Mouse (Mus musculus): ENCODE measurements around the gene Hdac10. TPM values are rescaled to one million over a fixed set of nuclear protein-coding genes. Genes with fewer than 3 reads are reported as not detected.

Hdac10 gene
- polyA plus RNA-seq, 1 experiment from 2014 or later = 22.7 TPM

DNA sequence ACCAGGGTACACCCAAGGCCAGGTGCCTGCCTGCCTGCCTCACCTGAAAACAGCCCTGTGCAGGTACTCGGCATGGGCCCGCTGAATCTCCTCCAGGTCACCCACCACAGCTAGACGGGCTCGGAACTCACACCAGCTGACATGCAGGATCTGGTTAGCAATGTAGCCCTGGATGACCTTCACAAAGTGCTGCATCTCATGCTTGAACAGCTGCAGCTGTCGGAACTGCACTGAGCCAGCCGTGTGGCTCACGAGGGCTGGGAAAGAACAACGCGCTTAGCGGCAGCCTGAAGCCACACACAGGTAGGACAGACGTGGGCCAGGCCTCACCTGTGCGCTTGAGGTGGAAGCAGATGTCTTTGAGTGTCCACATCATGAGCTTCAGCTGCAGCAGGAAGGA, 27.7 kb downstream of the Hdac10 start:
- Histone ChIP-seq H3K27ac (ENCODE audit: low read depth, low read length) (no peak overlapping the region), H3K4me1 (replicated peaks; ENCODE audit: control insufficient read depth, insufficient read depth, low read length) (no peaks in the 10 kb centered on the region), H3K27me3 (replicated peaks; ENCODE audit: control insufficient read depth, insufficient read depth, low read length) (no peaks in the 10 kb centered on the region), H3K9me3 (ENCODE audit: control insufficient read depth, low read length) (no peaks in the 10 kb centered on the region), H3K36me3 (ENCODE audit: control insufficient read depth, insufficient read depth, low read length) (peaks cover 64% of the 10 kb centered on the region), H3K4me3 (ENCODE audit: low read depth, low read length) (no peak overlapping the region), H3K4me2 (no peak overlapping the region), H3K9ac (ENCODE audit: low read depth, low read length) (no peak overlapping the region)
- DNase-seq (ENCODE audit: low spot score) = no peak
- WGBS = 94% methylated on average over 12 of the region's 12 CpGs
- no peak for ATAC-seq (replicated peaks; ENCODE audit: low FRiP score)

DNA sequence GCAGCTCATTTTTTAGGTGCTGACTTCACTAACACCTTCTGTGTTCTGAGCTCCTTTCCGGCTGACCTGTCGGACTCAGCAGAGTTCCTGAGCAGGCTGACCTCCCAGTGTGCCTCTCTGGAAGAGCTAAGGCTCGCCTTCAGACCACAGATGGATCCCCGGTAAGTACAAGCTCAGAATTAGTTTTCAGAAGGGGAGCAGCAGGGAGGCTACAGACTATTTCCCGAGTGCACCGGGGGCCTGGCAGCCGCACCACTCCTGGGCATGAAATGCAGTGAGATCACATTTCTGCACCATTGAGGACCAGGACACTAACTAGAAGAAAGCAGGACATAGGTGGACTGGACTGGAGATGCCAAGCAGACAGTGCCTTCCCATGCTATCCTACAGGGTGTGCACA, 29.9 kb downstream of the Hdac10 start:
- 88% methylated on average over 7 of the region's 7 CpGs for WGBS
- H3K9me3 ChIP-seq (ENCODE audit: control insufficient read depth, low read length) = no peaks in the 10 kb centered on the region
- ATAC-seq (replicated peaks; ENCODE audit: low FRiP score) = no peak
- no peak overlapping the region for H3K4me2 ChIP-seq
- no peaks in the 10 kb centered on the region for H3K4me1 ChIP-seq (replicated peaks; ENCODE audit: control insufficient read depth, insufficient read depth, low read length)
- peaks cover 58% of the 10 kb centered on the region for H3K36me3 ChIP-seq (ENCODE audit: control insufficient read depth, insufficient read depth, low read length)
- no peak overlapping the region for H3K27ac ChIP-seq (ENCODE audit: low read depth, low read length)
- no peak overlapping the region for H3K9ac ChIP-seq (ENCODE audit: low read depth, low read length)
- H3K27me3 ChIP-seq (replicated peaks; ENCODE audit: control insufficient read depth, insufficient read depth, low read length) = no peaks in the 10 kb centered on the region
- no peak overlapping the region for H3K4me3 ChIP-seq (ENCODE audit: low read depth, low read length)
- no peak for DNase-seq (ENCODE audit: low spot score)

DNA sequence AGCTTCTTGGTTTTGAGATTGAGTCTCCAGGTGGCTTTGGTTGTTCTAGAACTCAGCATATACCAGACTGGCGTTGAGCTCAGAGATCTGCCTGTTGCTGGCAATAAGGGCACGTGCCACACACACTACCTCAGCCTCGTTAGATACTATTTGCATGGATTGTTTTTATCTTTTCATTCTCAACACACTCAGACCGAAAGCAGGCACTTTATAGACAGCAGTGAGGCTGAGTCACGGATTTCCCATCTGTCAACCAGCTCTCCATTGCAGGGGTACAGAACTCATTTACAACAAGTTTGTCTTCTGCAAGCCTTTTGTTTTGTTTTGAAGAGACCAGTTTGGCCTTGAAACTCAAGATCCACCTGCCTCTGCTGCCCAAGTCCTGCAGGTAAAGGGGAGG, 31.1 kb downstream of the Hdac10 start:
- H3K27ac ChIP-seq (ENCODE audit: low read depth, low read length) = no peak overlapping the region
- H3K9me3 ChIP-seq (ENCODE audit: control insufficient read depth, low read length) = no peaks in the 10 kb centered on the region
- ATAC-seq (replicated peaks; ENCODE audit: low FRiP score) (no peak), DNase-seq (ENCODE audit: low spot score) (no peak)
- no peak overlapping the region for H3K9ac ChIP-seq (ENCODE audit: low read depth, low read length)
- H3K4me2 ChIP-seq = no peak overlapping the region
- 87% methylated on average over 5 of the region's 5 CpGs for WGBS
- H3K36me3 ChIP-seq (ENCODE audit: control insufficient read depth, insufficient read depth, low read length) = peaks cover 56% of the 10 kb centered on the region
- no peak overlapping the region for H3K4me3 ChIP-seq (ENCODE audit: low read depth, low read length)
- no peaks in the 10 kb centered on the region for H3K4me1 ChIP-seq (replicated peaks; ENCODE audit: control insufficient read depth, insufficient read depth, low read length)
- no peaks in the 10 kb centered on the region for H3K27me3 ChIP-seq (replicated peaks; ENCODE audit: control insufficient read depth, insufficient read depth, low read length)

DNA sequence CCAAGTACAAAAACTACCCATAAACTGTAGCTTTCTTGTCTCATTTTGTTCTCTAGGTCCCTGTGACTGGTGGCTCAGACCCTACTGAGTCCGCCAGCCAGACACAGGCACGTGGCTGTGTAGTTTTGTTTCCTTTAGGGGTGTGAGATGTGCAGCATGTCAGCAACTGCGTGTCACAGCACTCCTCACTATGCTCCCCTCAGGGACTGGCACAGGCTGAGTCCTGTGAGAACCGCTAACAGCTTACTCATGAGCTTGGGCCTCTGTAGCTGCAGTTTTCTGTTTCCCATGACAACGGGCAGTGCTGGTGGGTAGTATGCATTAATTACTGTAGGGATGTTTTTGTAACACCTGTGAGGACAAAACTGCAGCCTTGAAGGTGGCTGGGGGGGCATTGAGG, 36.3 kb downstream of the Hdac10 start:
- H3K27me3 ChIP-seq (replicated peaks; ENCODE audit: control insufficient read depth, insufficient read depth, low read length) = no peaks in the 10 kb centered on the region
- no peak for ATAC-seq (replicated peaks; ENCODE audit: low FRiP score)
- no peak overlapping the region for H3K9ac ChIP-seq (ENCODE audit: low read depth, low read length)
- WGBS = 82% methylated on average over 5 of the region's 5 CpGs
- no peaks in the 10 kb centered on the region for H3K9me3 ChIP-seq (ENCODE audit: control insufficient read depth, low read length)
- DNase-seq (ENCODE audit: low spot score) = no peak
- H3K36me3 ChIP-seq (ENCODE audit: control insufficient read depth, insufficient read depth, low read length) = peaks cover 24% of the 10 kb centered on the region
- no peak overlapping the region for H3K4me3 ChIP-seq (ENCODE audit: low read depth, low read length)
- no peak overlapping the region for H3K4me2 ChIP-seq
- H3K4me1 ChIP-seq (replicated peaks; ENCODE audit: control insufficient read depth, insufficient read depth, low read length) = peaks cover 13% of the 10 kb centered on the region
- no peak overlapping the region for H3K27ac ChIP-seq (ENCODE audit: low read depth, low read length)

DNA sequence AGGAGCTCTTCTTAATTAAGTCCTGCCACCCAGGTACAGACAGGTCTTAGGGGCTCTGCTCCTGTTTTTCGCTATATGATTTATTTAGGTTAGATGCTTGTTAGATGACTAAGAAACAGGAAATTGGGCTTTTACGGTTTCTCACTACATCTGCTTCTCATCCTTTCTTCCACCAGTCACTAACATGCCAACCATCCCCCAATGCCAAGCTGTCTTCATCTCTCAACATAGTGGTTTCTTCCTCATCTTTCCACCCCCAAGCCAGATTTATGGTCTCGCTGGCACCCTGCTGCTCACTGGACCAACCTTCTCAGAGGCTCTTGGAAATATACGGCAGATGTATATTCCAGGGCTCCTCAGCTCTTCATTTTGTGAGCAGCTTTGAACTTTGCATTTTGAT, 37.8 kb downstream of the Hdac10 start:
- Histone ChIP-seq H3K9ac (ENCODE audit: low read depth, low read length) (no peak overlapping the region), H3K4me2 (no peak overlapping the region), H3K27me3 (replicated peaks; ENCODE audit: control insufficient read depth, insufficient read depth, low read length) (no peaks in the 10 kb centered on the region), H3K4me3 (ENCODE audit: low read depth, low read length) (no peak overlapping the region), H3K4me1 (replicated peaks; ENCODE audit: control insufficient read depth, insufficient read depth, low read length) (peaks cover 13% of the 10 kb centered on the region), H3K27ac (ENCODE audit: low read depth, low read length) (no peak overlapping the region), H3K9me3 (ENCODE audit: control insufficient read depth, low read length) (no peaks in the 10 kb centered on the region), H3K36me3 (ENCODE audit: control insufficient read depth, insufficient read depth, low read length) (peaks cover 19% of the 10 kb centered on the region)
- ATAC-seq (replicated peaks; ENCODE audit: low FRiP score) (no peak), DNase-seq (ENCODE audit: low spot score) (no peak)
- WGBS = 85% methylated on average over 4 of the region's 4 CpGs

DNA sequence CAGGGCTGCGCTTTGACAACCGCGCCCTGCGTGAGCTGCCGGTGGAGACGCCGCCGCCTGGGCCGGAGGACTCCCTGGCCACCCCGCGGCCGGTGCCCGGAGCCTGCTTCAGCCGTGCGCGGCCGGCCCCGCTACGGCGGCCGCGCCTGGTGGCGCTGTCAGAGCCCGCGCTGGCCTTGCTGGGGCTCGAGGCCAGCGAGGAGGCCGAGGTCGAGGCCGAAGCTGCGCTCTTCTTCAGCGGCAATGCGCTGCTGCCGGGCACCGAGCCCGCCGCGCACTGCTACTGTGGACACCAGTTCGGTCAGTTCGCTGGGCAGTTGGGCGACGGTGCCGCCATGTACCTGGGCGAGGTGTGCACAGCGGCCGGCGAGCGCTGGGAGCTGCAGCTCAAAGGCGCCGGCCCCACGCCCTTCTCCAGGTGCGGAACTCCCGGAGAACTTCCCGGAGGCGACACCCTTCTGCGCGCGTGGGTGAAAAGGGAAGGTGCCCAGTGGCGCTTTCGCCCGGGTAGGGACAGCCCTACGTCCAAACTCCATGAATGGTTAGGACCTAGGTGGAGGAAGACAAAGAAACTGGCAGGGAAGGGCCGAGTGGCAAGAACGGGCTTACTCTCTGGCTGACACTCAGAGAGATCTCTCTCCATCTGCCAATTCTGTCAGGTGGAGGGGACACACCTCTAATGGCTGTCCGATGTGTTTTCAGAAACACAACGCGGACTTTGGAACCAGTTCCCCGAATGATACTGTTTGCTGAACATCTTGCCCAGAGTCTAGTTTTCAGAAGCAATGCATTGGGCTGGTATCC, 39.0 kb downstream of the Hdac10 start:
- Histone ChIP-seq H3K9ac (ENCODE audit: low read depth, low read length) (peak overlapping the region; percentile 95), H3K4me3 (ENCODE audit: low read depth, low read length) (peak overlapping the region; percentile 89), H3K4me1 (replicated peaks; ENCODE audit: control insufficient read depth, insufficient read depth, low read length) (peaks cover 13% of the 10 kb centered on the region), H3K36me3 (ENCODE audit: control insufficient read depth, insufficient read depth, low read length) (peaks cover 16% of the 10 kb centered on the region), H3K27me3 (replicated peaks; ENCODE audit: control insufficient read depth, insufficient read depth, low read length) (no peaks in the 10 kb centered on the region), H3K4me2 (peak overlapping the region; percentile 78), H3K27ac (ENCODE audit: low read depth, low read length) (peak overlapping the region; percentile 75), H3K9me3 (ENCODE audit: control insufficient read depth, low read length) (no peaks in the 10 kb centered on the region)
- DNase-seq (ENCODE audit: low spot score) (peak; percentile 61), ATAC-seq (replicated peaks; ENCODE audit: low FRiP score) (peak; percentile 61)
- 2% methylated on average over 56 of the region's 68 CpGs for whole genome bisulfite sequencing

DNA sequence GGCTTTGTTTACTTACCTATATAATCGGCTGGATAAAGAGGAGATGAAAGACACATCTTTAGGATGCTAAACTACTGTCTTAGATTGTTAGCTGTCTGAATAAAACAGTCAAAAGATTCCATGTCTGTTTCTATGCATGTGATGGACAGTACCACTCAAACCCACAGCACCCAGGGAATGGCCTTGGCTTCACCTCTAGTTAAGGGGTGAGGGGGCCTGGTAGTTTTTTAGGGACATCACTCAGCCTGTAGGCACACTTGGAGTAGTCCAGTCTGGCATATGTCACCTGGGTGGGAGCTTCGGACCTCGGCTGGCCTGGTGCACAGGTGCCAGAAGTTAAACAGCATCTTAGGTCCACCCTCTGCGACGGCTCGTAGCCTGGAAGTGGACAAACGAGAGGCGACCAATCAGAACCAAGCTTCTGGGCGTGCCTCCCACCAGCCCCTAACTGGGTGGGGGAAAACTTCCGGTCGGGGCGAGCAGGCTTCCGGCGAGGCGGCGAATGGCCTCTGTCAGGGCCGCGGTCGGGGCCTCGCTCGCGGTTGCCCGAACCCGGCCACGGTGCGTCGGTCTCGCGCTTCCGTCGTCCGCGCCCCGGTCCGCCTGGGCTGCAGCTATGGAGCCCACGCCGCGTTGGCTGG, 39.8 kb downstream of the Hdac10 start, which contains the start of gene Selenoo:
TSS of gene Selenoo (plus strand) at position 478 of the 641 bp plus-strand sequence.
- WGBS = 2% methylated on average over 37 of the region's 38 CpGs
- H3K4me1 ChIP-seq (replicated peaks; ENCODE audit: control insufficient read depth, insufficient read depth, low read length) = peaks cover 13% of the 10 kb centered on the region
- peak; percentile 86 for DNase-seq (ENCODE audit: low spot score)
- H3K27ac ChIP-seq (ENCODE audit: low read depth, low read length) = peak within 1 kb of the TSS; percentile 75
- H3K36me3 ChIP-seq (ENCODE audit: control insufficient read depth, insufficient read depth, low read length) = peaks cover 17% of the 10 kb centered on the region
- H3K9ac ChIP-seq (ENCODE audit: low read depth, low read length) = peak within 1 kb of the TSS; percentile 95
- peak; percentile 90 for ATAC-seq (replicated peaks; ENCODE audit: low FRiP score)
- H3K4me3 ChIP-seq (ENCODE audit: low read depth, low read length) = peak within 1 kb of the TSS; percentile 89
- H3K4me2 ChIP-seq = peak within 1 kb of the TSS; percentile 78
- H3K27me3 ChIP-seq (replicated peaks; ENCODE audit: control insufficient read depth, insufficient read depth, low read length) = no peaks in the 10 kb centered on the region
- no peaks in the 10 kb centered on the region for H3K9me3 ChIP-seq (ENCODE audit: control insufficient read depth, low read length)

DNA sequence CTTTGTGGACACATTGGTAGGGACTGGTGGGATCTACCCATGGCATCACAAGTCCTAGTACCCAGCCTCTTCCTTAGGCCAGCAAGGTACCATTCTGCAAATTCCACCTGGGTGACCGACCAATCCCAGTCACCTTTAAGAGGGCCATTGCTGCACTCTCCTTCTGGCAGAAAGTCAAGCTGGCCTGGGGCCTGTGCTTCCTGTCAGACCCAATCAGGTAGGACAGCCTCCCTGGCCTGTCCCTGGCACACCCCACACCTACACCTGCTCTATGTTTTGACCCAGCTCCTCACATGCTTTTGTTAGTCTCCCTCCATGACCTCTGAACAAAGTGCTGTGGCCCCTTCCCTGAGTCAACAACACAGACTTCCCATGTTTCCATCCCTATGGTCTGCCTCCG, 43.7 kb downstream of the Hdac10 start:
- H3K4me2 ChIP-seq = no peak overlapping the region
- no peaks in the 10 kb centered on the region for H3K9me3 ChIP-seq (ENCODE audit: control insufficient read depth, low read length)
- whole genome bisulfite sequencing = 92% methylated on average over 2 of the region's 2 CpGs
- ATAC-seq (replicated peaks; ENCODE audit: low FRiP score) (no peak), DNase-seq (ENCODE audit: low spot score) (no peak)
- H3K36me3 ChIP-seq (ENCODE audit: control insufficient read depth, insufficient read depth, low read length) = peaks cover 20% of the 10 kb centered on the region
- no peak overlapping the region for H3K27ac ChIP-seq (ENCODE audit: low read depth, low read length)
- peaks cover 8% of the 10 kb centered on the region for H3K4me1 ChIP-seq (replicated peaks; ENCODE audit: control insufficient read depth, insufficient read depth, low read length)
- H3K9ac ChIP-seq (ENCODE audit: low read depth, low read length) = no peak overlapping the region
- no peak overlapping the region for H3K4me3 ChIP-seq (ENCODE audit: low read depth, low read length)
- no peaks in the 10 kb centered on the region for H3K27me3 ChIP-seq (replicated peaks; ENCODE audit: control insufficient read depth, insufficient read depth, low read length)

DNA sequence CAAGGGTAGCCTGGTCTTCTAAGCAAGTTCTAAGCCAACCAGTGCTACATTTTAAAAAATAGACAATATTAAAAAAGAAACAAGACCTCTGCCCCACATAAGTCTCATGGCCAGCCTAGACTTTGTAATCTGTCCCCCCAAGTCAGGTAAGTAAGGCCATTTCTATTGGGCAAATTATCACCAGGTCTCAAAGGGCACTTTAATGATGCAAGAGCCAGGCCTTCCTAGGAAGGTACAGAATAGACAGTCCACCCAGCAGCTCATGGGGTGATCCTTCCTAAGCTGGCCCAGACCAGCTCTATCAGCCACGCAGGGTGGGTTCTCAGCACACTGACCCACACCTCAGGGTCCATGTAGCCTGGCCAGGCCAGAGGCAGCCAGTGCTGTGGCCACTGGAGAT, 44.6 kb downstream of the Hdac10 start:
- Histone ChIP-seq H3K36me3 (ENCODE audit: control insufficient read depth, insufficient read depth, low read length) (peaks cover 20% of the 10 kb centered on the region), H3K9ac (ENCODE audit: low read depth, low read length) (no peak overlapping the region), H3K4me1 (replicated peaks; ENCODE audit: control insufficient read depth, insufficient read depth, low read length) (peaks cover 6% of the 10 kb centered on the region), H3K27me3 (replicated peaks; ENCODE audit: control insufficient read depth, insufficient read depth, low read length) (no peaks in the 10 kb centered on the region), H3K9me3 (ENCODE audit: control insufficient read depth, low read length) (no peaks in the 10 kb centered on the region), H3K27ac (ENCODE audit: low read depth, low read length) (no peak overlapping the region), H3K4me3 (ENCODE audit: low read depth, low read length) (no peak overlapping the region), H3K4me2 (no peak overlapping the region)
- ATAC-seq (replicated peaks; ENCODE audit: low FRiP score) (no peak), DNase-seq (ENCODE audit: low spot score) (no peak)
- 88% methylated on average over 1 of the region's 1 CpGs for WGBS
